Mouse (Mus musculus) MEL (cell line): ENCODE results near the gene Kpna2. TPM values are rescaled to one million over a fixed set of nuclear protein-coding genes. Genes with fewer than 3 reads are reported as not detected.
A peak's percentile ranks its signal among the peaks of the same experiment; 100 is the strongest.

ENCODE experiments used
- DNase-seq: peaks from one replicate; pipeline ENCODE4 v3.0.0; 2011; ENCODE audit warnings: low read depth, low spot score
- H3K27ac ChIP-seq: 2 replicates; pipeline ENCODE4 v1.5.1; 2012; ENCODE audit warnings: low read depth, mild to moderate bottlenecking, control low read depth, low read length, moderate library complexity; ENCODE audit not compliant: control insufficient read depth
- H3K27me3 ChIP-seq, 2 experiments: fragments of 150-350 bp in 1 of 2; sonication (generic) in 1 of 2; 2 replicates each; pipeline ENCODE4 v1.6.1; 2012; ENCODE audit warnings: low read length in 2 of 2, mild to moderate bottlenecking in 2 of 2, improper control_type of control experiment in 1 of 2, moderate library complexity in 1 of 2; ENCODE audit not compliant: insufficient read depth in 2 of 2, control insufficient read depth in 1 of 2
- H3K36me3 ChIP-seq, 2 experiments: 2 replicates each; pipeline ENCODE4 v1.6.1; 2012 to 2014; ENCODE audit warnings: low read length in 2 of 2, improper control_type of control experiment in 1 of 2, inconsistent platforms in 1 of 2, mild to moderate bottlenecking in 1 of 2; ENCODE audit not compliant: insufficient read depth in 2 of 2, control insufficient read depth in 1 of 2
- H3K4me1 ChIP-seq, 2 experiments: fragments of 150-350 bp in 1 of 2; sonication (generic) in 1 of 2; 2 replicates each; pipeline ENCODE4 v1.6.1; 2012; ENCODE audit warnings: low read length in 2 of 2, improper control_type of control experiment in 1 of 2, mild to moderate bottlenecking in 1 of 2; ENCODE audit not compliant: insufficient read depth in 2 of 2, control insufficient read depth in 1 of 2
- H3K4me3 ChIP-seq, 2 experiments: fragments of 150-350 bp in 1 of 2; sonication (generic) in 1 of 2; 2 replicates each; pipeline ENCODE4 v1.5.1; 2012; ENCODE audit warnings: low read depth in 2 of 2, low read length in 2 of 2, mild to moderate bottlenecking in 2 of 2, moderate library complexity in 2 of 2, control low read depth in 1 of 2, improper control_type of control experiment in 1 of 2; ENCODE audit not compliant: control insufficient read depth in 1 of 2, insufficient read depth in 1 of 2
- H3K79me2 ChIP-seq: 2 replicates; pipeline ENCODE4 v1.6.1; 2012; ENCODE audit warnings: mild to moderate bottlenecking, low read length, moderate library complexity; ENCODE audit not compliant: control insufficient read depth, poor library complexity, insufficient read depth
- H3K9ac ChIP-seq: 2 replicates; pipeline ENCODE4 v1.6.1; 2012; ENCODE audit warnings: low read depth, mild to moderate bottlenecking, control low read depth, low read length, moderate library complexity; ENCODE audit not compliant: control insufficient read depth, poor library complexity, severe bottlenecking
- H3K9me3 ChIP-seq: fragments of 150-350 bp; sonication (generic); replicated peaks from 2 replicates; pipeline ENCODE4 v1.6.1; 2012; ENCODE audit warnings: mild to moderate bottlenecking, low read length, improper control_type of control experiment, moderate library complexity; ENCODE audit not compliant: insufficient read depth
- BHLHE40 ChIP-seq: IDR thresholded peaks from 2 replicates; pipeline ENCODE4 v1.6.1; 2012; ENCODE audit warnings: low read depth, mild to moderate bottlenecking, inconsistent platforms, low read length, improper control_type of control experiment, borderline replicate concordance
- CHD1 ChIP-seq: IDR thresholded peaks from 2 replicates; pipeline ENCODE4 v1.6.1; 2012; ENCODE audit warnings: low read depth, mild to moderate bottlenecking, inconsistent platforms, low read length, improper control_type of control experiment
- E2F4 ChIP-seq: IDR thresholded peaks from 2 replicates; pipeline ENCODE4 v1.6.1; 2011; ENCODE audit warnings: low read depth, low read length, improper control_type of control experiment, borderline replicate concordance
- EP300 ChIP-seq, 2 experiments: IDR thresholded peaks; 2 replicates each; pipeline ENCODE4 v1.6.1; 2011; ENCODE audit warnings: improper control_type of control experiment in 2 of 2, low read length in 2 of 2, low read depth in 1 of 2, mild to moderate bottlenecking in 1 of 2
- ETS1 ChIP-seq: IDR thresholded peaks from 2 replicates; pipeline ENCODE4 v1.6.1; 2012; ENCODE audit warnings: low read depth, mild to moderate bottlenecking, inconsistent platforms, low read length, improper control_type of control experiment, moderate library complexity
- GATA1 ChIP-seq: IDR thresholded peaks from 2 replicates; pipeline ENCODE4 v1.6.1; 2011; ENCODE audit warnings: low read depth, low read length, improper control_type of control experiment
- HCFC1 ChIP-seq: IDR thresholded peaks from 2 replicates; pipeline ENCODE4 v1.6.1; 2012; ENCODE audit warnings: low read depth, mild to moderate bottlenecking, inconsistent platforms, low read length, improper control_type of control experiment, moderate library complexity
- JUND ChIP-seq: IDR thresholded peaks from 2 replicates; pipeline ENCODE4 v1.6.1; 2011; ENCODE audit warnings: low read depth, mild to moderate bottlenecking, improper control_type of control experiment, low read length
- KAT2A ChIP-seq: conservative IDR thresholded peaks from 2 replicates; pipeline ENCODE4 v1.6.1; 2012; ENCODE audit warnings: low read depth, low read length, improper control_type of control experiment, inconsistent platforms
- MAX ChIP-seq: IDR thresholded peaks from 2 replicates; pipeline ENCODE4 v1.6.1; 2011; ENCODE audit warnings: low read length, improper control_type of control experiment
- MAZ ChIP-seq: IDR thresholded peaks from 2 replicates; pipeline ENCODE4 v1.6.1; 2012; ENCODE audit warnings: low read depth, mild to moderate bottlenecking, inconsistent platforms, low read length, improper control_type of control experiment
- MEF2A ChIP-seq: IDR thresholded peaks from 2 replicates; pipeline ENCODE4 v1.6.1; 2014; ENCODE audit warnings: low read depth, mild to moderate bottlenecking, inconsistent platforms, low read length, improper control_type of control experiment; ENCODE audit not compliant: poor library complexity, insufficient replicate concordance, severe bottlenecking; ENCODE audit errors: extremely low read depth
- MXI1 ChIP-seq: IDR thresholded peaks from 2 replicates; pipeline ENCODE4 v1.6.1; 2011; ENCODE audit warnings: mild to moderate bottlenecking, low read depth, low read length, improper control_type of control experiment
- MYB ChIP-seq: IDR thresholded peaks from 2 replicates; pipeline ENCODE4 v1.6.1; 2011; ENCODE audit warnings: mild to moderate bottlenecking, low read depth, low read length, improper control_type of control experiment
- NRF1 ChIP-seq: IDR thresholded peaks from 2 replicates; pipeline ENCODE4 v1.6.1; 2014; ENCODE audit warnings: low read depth, mild to moderate bottlenecking, inconsistent platforms, low read length, improper control_type of control experiment, moderate library complexity; ENCODE audit not compliant: poor library complexity, insufficient read depth, severe bottlenecking
- POLR2A ChIP-seq, 2 experiments: IDR thresholded peaks; 2 replicates each; pipeline ENCODE4 v1.6.1; 2011 to 2012; ENCODE audit warnings: low read length in 2 of 2, mild to moderate bottlenecking in 2 of 2, control low read depth in 1 of 2, improper control_type of control experiment in 1 of 2, low read depth in 1 of 2, moderate library complexity in 1 of 2; ENCODE audit not compliant: control insufficient read depth in 1 of 2, insufficient read depth in 1 of 2, poor library complexity in 1 of 2
- POLR2AphosphoS5 ChIP-seq: IDR thresholded peaks from 2 replicates; pipeline ENCODE4 v1.6.1; 2012; ENCODE audit warnings: low read depth, borderline replicate concordance, mild to moderate bottlenecking, inconsistent platforms, low read length, moderate library complexity, mixed read lengths
- RAD21 ChIP-seq: IDR thresholded peaks from 2 replicates; pipeline ENCODE4 v1.6.1; 2011; ENCODE audit warnings: mild to moderate bottlenecking, low read depth, low read length, improper control_type of control experiment
- SMC3 ChIP-seq: IDR thresholded peaks from 2 replicates; pipeline ENCODE4 v1.6.1; 2011; ENCODE audit warnings: low read depth, low read length, improper control_type of control experiment
- TAL1 ChIP-seq: IDR thresholded peaks from 2 replicates; pipeline ENCODE4 v1.6.1; 2012; ENCODE audit warnings: mild to moderate bottlenecking, inconsistent platforms, low read length, moderate library complexity, mixed read lengths
- TBP ChIP-seq: IDR thresholded peaks from 2 replicates; pipeline ENCODE4 v1.8.0; 2011; ENCODE audit warnings: low read depth, low read length, improper control_type of control experiment
- TCF12 ChIP-seq: IDR thresholded peaks from 2 replicates; pipeline ENCODE4 v1.6.1; 2014; ENCODE audit warnings: low read depth, mild to moderate bottlenecking, inconsistent platforms, low read length, improper control_type of control experiment, moderate library complexity
- UBTF ChIP-seq: IDR thresholded peaks from 2 replicates; pipeline ENCODE4 v1.6.1; 2012; ENCODE audit warnings: low read depth, mild to moderate bottlenecking, inconsistent platforms, low read length, improper control_type of control experiment, moderate library complexity, borderline replicate concordance; ENCODE audit not compliant: insufficient read depth
- USF1 ChIP-seq: IDR thresholded peaks from 2 replicates; pipeline ENCODE4 v1.6.1; 2014; ENCODE audit warnings: low read depth, mild to moderate bottlenecking, inconsistent platforms, low read length, improper control_type of control experiment, moderate library complexity
- USF2 ChIP-seq, 2 experiments: IDR thresholded peaks; 2 replicates each; pipeline ENCODE4 v1.6.1; 2011 to 2012; ENCODE audit warnings: improper control_type of control experiment in 2 of 2, low read length in 2 of 2, borderline replicate concordance in 1 of 2, inconsistent platforms in 1 of 2, low read depth in 1 of 2, mild to moderate bottlenecking in 1 of 2; ENCODE audit not compliant: insufficient read depth in 1 of 2
- ZC3H11A ChIP-seq: IDR thresholded peaks from 2 replicates; pipeline ENCODE4 v1.6.1; 2012; ENCODE audit warnings: low read depth, mild to moderate bottlenecking, inconsistent platforms, low read length, improper control_type of control experiment
- ZKSCAN1 ChIP-seq: IDR thresholded peaks from 2 replicates; pipeline ENCODE4 v1.6.1; 2012; ENCODE audit warnings: low read depth, mild to moderate bottlenecking, inconsistent platforms, low read length, improper control_type of control experiment, moderate library complexity
- ZNF384 ChIP-seq: IDR thresholded peaks from 2 replicates; pipeline ENCODE4 v1.6.1; 2012; ENCODE audit warnings: low read depth, mild to moderate bottlenecking, inconsistent platforms, low read length, improper control_type of control experiment
- polyA plus RNA-seq, 2 experiments: library from polyadenylated mRNA; stranded (reverse) in 1 of 2; unstranded in 1 of 2; fragments of >175 nt in 1 of 2; fragments of >200 nt in 1 of 2; gene quantifications; 2 replicates each; pipeline versions ENCODE4 v1.2.1 to v1.2.4; 2012; ENCODE audit warnings: low replicate concordance in 2 of 2, low read depth in 1 of 2; ENCODE audit not compliant: insufficient read length in 2 of 2, insufficient read depth in 1 of 2, missing spikeins in 1 of 2
- total RNA-seq: library from RNA; depleted of rRNA; stranded (reverse); fragments of 300-350 nt; gene quantifications from 2 replicates; pipeline ENCODE4 v1.2.3, GENCODE M21; 2012

Kpna2 gene
- total and polyA plus RNA-seq, 3 experiments, result 13.2 to 216 TPM; not detected in 1

DNA sequence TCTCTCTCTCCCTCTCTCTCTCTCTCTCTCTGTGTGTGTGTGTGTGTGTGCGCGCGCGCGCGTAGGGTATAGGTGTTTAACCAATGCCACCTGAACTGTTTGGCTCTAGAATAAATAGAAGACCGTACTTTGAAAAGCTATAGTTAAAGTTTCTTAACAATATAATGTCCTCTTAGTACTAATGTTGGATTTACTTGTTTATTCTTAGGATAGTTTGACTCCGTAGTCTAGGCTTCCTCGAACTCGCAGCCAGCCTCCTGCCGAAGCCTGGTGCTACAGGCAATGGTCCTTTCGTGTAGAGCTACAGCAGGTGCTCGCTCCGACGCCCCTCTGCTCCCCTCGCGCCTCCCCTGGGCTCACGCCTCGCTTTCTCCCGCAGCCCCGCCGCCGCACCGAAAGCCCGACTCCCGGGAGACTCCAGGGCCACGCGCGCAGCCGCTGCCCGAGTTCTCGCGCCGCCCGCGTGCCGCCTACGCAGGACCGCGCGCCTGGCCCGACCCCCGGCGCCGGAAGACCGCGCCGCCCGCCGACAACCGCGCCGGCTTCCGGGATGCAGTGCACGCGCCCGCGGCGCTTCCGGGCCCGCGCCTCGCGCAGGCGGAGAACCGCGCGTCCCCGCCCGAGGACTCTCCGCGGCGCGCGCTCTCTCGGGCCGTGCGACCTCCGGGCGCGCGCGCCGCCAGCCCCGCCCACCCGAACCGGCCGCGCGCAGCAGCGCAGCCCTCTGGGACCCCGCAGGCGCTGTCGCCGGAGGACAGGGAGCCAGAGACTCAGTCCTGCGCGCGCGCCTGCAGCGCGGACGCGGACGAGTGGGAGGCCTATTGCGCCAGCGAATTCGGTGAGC, 28.3 kb upstream of the Kpna2 start (continued):
- TF ChIP-seq NRF1 (peak; percentile 67), TBP (no peak; the same call in 1 of the 2 replicates), MAZ (peak; percentile 11; the same call in 1 of the 2 replicates), HCFC1 (peak; percentile 32), GATA1 (no peak), TAL1 (no peak), TCF12 (no peak), ZKSCAN1 (no peak), BHLHE40 (no peak), ZNF384 (no peak), POLR2A (IDR thresholded peaks at IDR 0.05; ENCODE audit: control insufficient read depth in 1 of 2, insufficient read depth in 1 of 2, low read depth in 1 of 2, low read length in 2 of 2, poor library complexity in 1 of 2) (peak; percentile 76 to 94; a peak in 3 of 4 replicates), MYB (no peak), ZC3H11A (no peak), KAT2A (no peak), SMC3 (no peak), RAD21 (no peak), USF2 (IDR thresholded peaks at IDR 0.05; ENCODE audit: borderline replicate concordance in 1 of 2, insufficient read depth in 1 of 2, low read depth in 1 of 2, low read length in 2 of 2) (no peak), POLR2AphosphoS5 (no peak), CHD1 (no peak)

DNA sequence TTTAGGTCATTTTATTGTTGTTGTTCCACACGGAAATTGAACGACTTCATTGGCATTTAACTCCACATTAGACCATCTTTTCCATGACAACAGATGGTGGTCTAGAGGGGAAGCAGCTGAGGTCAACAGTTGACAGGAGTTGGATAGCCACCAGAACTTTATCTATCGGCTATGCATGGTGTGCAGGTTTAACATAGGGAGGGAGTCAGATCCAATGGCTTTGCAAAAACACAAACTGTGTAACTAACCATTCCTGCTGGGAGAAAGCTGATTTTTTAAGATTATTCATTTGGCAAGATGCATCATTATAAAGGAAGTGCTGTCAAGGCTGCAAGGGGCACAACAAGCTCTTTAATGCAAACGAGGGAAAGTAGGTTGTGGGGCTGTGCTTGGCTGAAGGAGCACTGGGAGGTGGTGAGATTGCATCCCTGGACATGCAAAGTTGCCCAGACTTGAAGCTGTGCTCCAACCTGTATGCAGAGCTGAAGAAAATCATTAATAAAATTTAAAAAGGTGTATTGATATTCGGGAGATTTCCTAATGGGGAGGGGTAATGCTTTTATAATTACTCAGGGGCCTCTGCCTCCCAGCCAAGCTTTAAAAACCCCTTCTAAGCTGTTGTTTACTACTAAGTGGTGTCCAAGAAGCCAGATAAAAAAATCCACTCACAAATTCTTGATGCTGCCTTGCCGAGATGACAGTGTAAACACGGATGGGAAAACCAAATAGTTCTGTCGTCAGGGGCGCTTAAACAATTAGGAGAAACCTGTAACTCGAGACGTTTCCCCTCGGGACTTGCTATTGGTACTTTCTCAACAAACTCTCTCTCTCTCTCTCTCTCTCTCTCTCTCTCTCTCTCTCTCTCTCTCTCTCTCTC, 27.5 kb upstream of the Kpna2 start:
- Histone ChIP-seq H3K4me1 (peaks cover 7 to 14% of the 10 kb centered on the region in 2 experiments), H3K79me2 (peaks cover 2% of the 10 kb centered on the region; the same call in 1 of the 2 replicates), H3K9ac (peak overlapping the region; percentile 92), H3K9me3 (no peaks in the 10 kb centered on the region), H3K27me3 (no peaks in the 10 kb centered on the region), H3K27ac (peak overlapping the region; percentile 89), H3K4me3 (peak overlapping the region; percentile 78 to 87), H3K36me3 (peaks cover 0 to 12% of the 10 kb centered on the region in 2 experiments; a peak in 2 of 4 replicates)
- DNase-seq, result peak; percentile 79
- TF ChIP-seq ETS1, result peak; percentile 71
- TF ChIP-seq MXI1, result no peak
- no peak for TF ChIP-seq RAD21
- no peak for TF ChIP-seq POLR2AphosphoS5
- TF ChIP-seq TCF12, result 0 out of 2 replicates have a peak, but pooled peaks have one; percentile 6
- no peak for TF ChIP-seq USF1
- no peak for TF ChIP-seq MYB
- no peak for TF ChIP-seq USF2 (IDR thresholded peaks at IDR 0.05; ENCODE audit: borderline replicate concordance in 1 of 2, insufficient read depth in 1 of 2, low read depth in 1 of 2, low read length in 2 of 2)
- TF ChIP-seq JUND, result peak; percentile 100
- TF ChIP-seq UBTF, result 0 out of 2 replicates have a peak, but pooled peaks have one; percentile 48
- 0 out of 2 replicates have a peak, but pooled peaks have one; percentile 34 for TF ChIP-seq MAZ
- TF ChIP-seq POLR2A (IDR thresholded peaks at IDR 0.05; ENCODE audit: control insufficient read depth in 1 of 2, insufficient read depth in 1 of 2, low read depth in 1 of 2, low read length in 2 of 2, poor library complexity in 1 of 2), result no peak
- no peak for TF ChIP-seq MEF2A
- no peak for TF ChIP-seq EP300 (IDR thresholded peaks at IDR 0.05; ENCODE audit: low read depth in 1 of 2, low read length in 2 of 2)
- no peak for TF ChIP-seq GATA1
- TF ChIP-seq ZKSCAN1, result no peak
- no peak for TF ChIP-seq MAX
- no peak for TF ChIP-seq E2F4
